Mouse (Mus musculus) midbrain, embryonic 11.5 days (tissue): ENCODE measurements around the gene Olfr435. TPM values are rescaled to one million over a fixed set of nuclear protein-coding genes. Genes with fewer than 3 reads are reported as not detected.
"Not testable (repeated sequence)": the region's sequence is repeated elsewhere in the genome, so short reads cannot be mapped to it uniquely, and the experiment has no call there.

Source experiments
- ATAC-seq: fragments of 200-750 bp; cut with Nextera tagmentation; 2 replicates; pipeline ENCODE4 v1.8.0; 2017; ENCODE audit warnings: moderate TSS enrichment, moderate library complexity; ENCODE audit not compliant: low FRiP score
- DNase-seq: peaks from one replicate; pipeline ENCODE4 v3.0.0; 2015; ENCODE audit warnings: low spot score; ENCODE audit errors: missing footprints
- H3K27ac ChIP-seq: fragments of 300-500 bp; sonication (generic); 2 replicates; pipeline ENCODE4 v1.5.1; 2014; ENCODE audit warnings: low read depth, low read length
- H3K27me3 ChIP-seq: fragments of 300-500 bp; sonication (generic); 2 replicates; pipeline ENCODE4 v1.6.1; 2014; ENCODE audit warnings: mild to moderate bottlenecking, low read length, moderate library complexity, mixed read lengths; ENCODE audit not compliant: control insufficient read depth, insufficient read depth
- H3K36me3 ChIP-seq: fragments of 300-500 bp; sonication (generic); 2 replicates; pipeline ENCODE4 v1.6.1; 2014; ENCODE audit warnings: mild to moderate bottlenecking, low read length, moderate library complexity, mixed read lengths; ENCODE audit not compliant: control insufficient read depth, insufficient read depth
- H3K4me1 ChIP-seq: fragments of 300-500 bp; sonication (generic); 2 replicates; pipeline ENCODE4 v1.6.1; 2014; ENCODE audit warnings: low read length; ENCODE audit not compliant: control insufficient read depth, insufficient read depth
- H3K4me2 ChIP-seq: fragments of 300-500 bp; sonication (generic); 2 replicates; pipeline ENCODE4 v1.6.1; 2014; ENCODE audit warnings: mild to moderate bottlenecking, moderate library complexity
- H3K4me3 ChIP-seq: fragments of 300-500 bp; sonication (generic); 2 replicates; pipeline ENCODE4 v1.5.1; 2014; ENCODE audit warnings: low read depth, low read length
- H3K9ac ChIP-seq: fragments of 300-500 bp; sonication (generic); 2 replicates; pipeline ENCODE4 v1.6.1; 2014; ENCODE audit warnings: low read length
- H3K9me3 ChIP-seq: fragments of 300-500 bp; sonication (generic); 2 replicates; pipeline ENCODE4 v1.6.1; 2016; ENCODE audit warnings: low read length; ENCODE audit not compliant: control insufficient read depth
- WGBS: fragments of 180-500 bp; shearing (Covaris S2); extraction: QIAGEN DNeasy Blood & Tissue Kit; methylation state at CpG from one replicate; pipeline ENCODE4 v1.1.7; 2014; 5-methylcytosine and 5-hydroxymethylcytosine counted together
- polyA plus RNA-seq: library from polyadenylated mRNA; unstranded; fragments of >200 nt; fragmentation: Nextera tagmentation; extraction: Ambion mirVana; gene quantifications from 2 replicates; pipeline ENCODE4 v1.2.1, GENCODE M21; 2014

Gene Olfr435
- polyA plus RNA-seq, 1 experiment from 2014 or later = not detected

- no peaks in the 10 kb centered on the region for H3K36me3 ChIP-seq
- ATAC-seq (no peak), DNase-seq (no peak)
- no peak overlapping the region for H3K9ac ChIP-seq
- H3K4me3 ChIP-seq = no peak overlapping the region
- H3K27ac ChIP-seq = no peak overlapping the region
- H3K4me2 ChIP-seq = no peak overlapping the region
- no peaks in the 10 kb centered on the region for H3K4me1 ChIP-seq
- H3K27me3 ChIP-seq = no peaks in the 10 kb centered on the region
- no peaks in the 10 kb centered on the region for H3K9me3 ChIP-seq
These were observed 5.8 kb downstream of the Olfr435 start for GRCm38 (mm10) chr6:43202786-43203185.

GRCm38 (mm10) chr6:43205355-43205754 lies 8.4 kb downstream of the Olfr435 start:
- Histone ChIP-seq H3K4me3 (no peak overlapping the region), H3K4me2 (no peak overlapping the region), H3K9ac (no peak overlapping the region), H3K27me3 (no peaks in the 10 kb centered on the region), H3K4me1 (no peaks in the 10 kb centered on the region), H3K9me3 (no peaks in the 10 kb centered on the region), H3K36me3 (no peaks in the 10 kb centered on the region), H3K27ac (no peak overlapping the region)
- no peak for DNase-seq
- 45% methylated on average over 2 of the region's 2 CpGs for WGBS
- no peak for ATAC-seq

GRCm38 (mm10) chr6:43212873-43213272 lies 15.9 kb downstream of the Olfr435 start, which contains the start of gene Olfr434:
Olfr434 (plus strand) TSS chr6:43213021.
- not testable (repeated sequence) for H3K4me3 ChIP-seq, H3K27ac ChIP-seq, ATAC-seq, H3K27me3 ChIP-seq, H3K4me2 ChIP-seq, H3K9me3 ChIP-seq, DNase-seq, H3K4me1 ChIP-seq, H3K36me3 ChIP-seq, H3K9ac ChIP-seq

- not testable (repeated sequence) for H3K4me2 ChIP-seq, DNase-seq, H3K27me3 ChIP-seq, H3K9ac ChIP-seq, H3K9me3 ChIP-seq, H3K27ac ChIP-seq, ATAC-seq, H3K4me3 ChIP-seq, H3K36me3 ChIP-seq, H3K4me1 ChIP-seq
- 87% methylated on average over 1 of the region's 1 CpGs for WGBS
These were observed 34.3 kb downstream of the Olfr435 start, which contains the start of gene Olfr47 for GRCm38 (mm10) chr6:43231255-43231654. Olfr47 (plus strand) TSS chr6:43231529.

GRCm38 (mm10) chr6:43242061-43242460 lies 45.1 kb downstream of the Olfr435 start:
- Histone ChIP-seq H3K9ac (no peak overlapping the region), H3K36me3 (no peaks in the 10 kb centered on the region), H3K4me3 (no peak overlapping the region), H3K9me3 (no peaks in the 10 kb centered on the region), H3K4me2 (no peak overlapping the region), H3K27me3 (no peaks in the 10 kb centered on the region), H3K27ac (no peak overlapping the region), H3K4me1 (no peaks in the 10 kb centered on the region)
- DNase-seq (no peak), ATAC-seq (no peak)
- WGBS = 17% methylated on average over 4 of the region's 4 CpGs

GRCm38 (mm10) chr6:43247396-43247795 lies 50.5 kb downstream of the Olfr435 start:
- Histone ChIP-seq H3K27ac (no peak overlapping the region), H3K4me2 (no peak overlapping the region), H3K9ac (no peak overlapping the region), H3K36me3 (no peaks in the 10 kb centered on the region), H3K4me1 (no peaks in the 10 kb centered on the region), H3K4me3 (no peak overlapping the region), H3K27me3 (no peaks in the 10 kb centered on the region), H3K9me3 (no peaks in the 10 kb centered on the region)
- ATAC-seq (no peak), DNase-seq (no peak)
- WGBS = 77% methylated on average over 3 of the region's 3 CpGs

- no peak overlapping the region for H3K4me2 ChIP-seq
- no peak overlapping the region for H3K4me3 ChIP-seq
- no peak for ATAC-seq
- WGBS = 87% methylated on average over 1 of the region's 1 CpGs
- no peaks in the 10 kb centered on the region for H3K27me3 ChIP-seq
- H3K9ac ChIP-seq = no peak overlapping the region
- no peak for DNase-seq
- H3K4me1 ChIP-seq = no peaks in the 10 kb centered on the region
- no peak overlapping the region for H3K27ac ChIP-seq
- no peaks in the 10 kb centered on the region for H3K9me3 ChIP-seq
- no peaks in the 10 kb centered on the region for H3K36me3 ChIP-seq
These were observed 56.0 kb downstream of the Olfr435 start for GRCm38 (mm10) chr6:43252994-43253393.

Other genes starting within 250 kb of the Olfr435 start
- not detected in 2 replicates for gene Olfr444, start 248.1 kb upstream of the Olfr435 start, polyA plus RNA-seq
- not detected in 2 replicates for gene Olfr441, start 90.8 kb upstream of the Olfr435 start, polyA plus RNA-seq
- not detected in 2 replicates for gene Olfr237-ps1, start 50.6 kb upstream of the Olfr435 start, polyA plus RNA-seq
- gene Olfr437, start 33.9 kb upstream of the Olfr435 start, polyA plus RNA-seq = not detected in 2 replicates
- not detected in 2 replicates for gene Olfr13, start 25.0 kb upstream of the Olfr435 start, polyA plus RNA-seq
- not detected in 2 replicates for gene Olfr434, start 15.9 kb downstream of the Olfr435 start, polyA plus RNA-seq
- gene Olfr47, start 34.4 kb downstream of the Olfr435 start, polyA plus RNA-seq = not detected in 2 replicates
- 2.7 and 2.8 TPM in 2 replicates for gene Arhgef5, start 68.4 kb downstream of the Olfr435 start, polyA plus RNA-seq
- gene Nobox, start 112.4 kb downstream of the Olfr435 start, polyA plus RNA-seq = not detected in 2 replicates